Mouse (Mus musculus) megakaryocyte, embryonic 14.5 days (primary cell): Measurements from ENCODE around the gene Tmem79.

Experiments used
- FLI1 ChIP-seq: IDR thresholded peaks from 2 replicates; pipeline ENCODE4 v1.6.1; 2012; ENCODE audit warnings: low read length, inconsistent platforms, mixed read lengths
- GATA1 ChIP-seq: IDR thresholded peaks from 3 replicates; pipeline ENCODE4 v1.6.1; 2012; ENCODE audit warnings: mixed read lengths, low read length, inconsistent platforms, borderline replicate concordance

GRCm38 (mm10) chr3:88334902-88335435 lies 979 bp downstream of the Tmem79 start:
- TF ChIP-seq GATA1 = no peak
- no peak for TF ChIP-seq FLI1
